Mouse (Mus musculus) CD4-positive helper T cell, adult 2 months (primary cell): ENCODE results near the gene Selenbp1.
"Not testable (repeated sequence)": the region's sequence is repeated elsewhere in the genome, so short reads cannot be mapped to it uniquely, and the experiment has no call there.

Source experiments
- DNase-seq: peaks from one replicate; pipeline ENCODE4 v3.0.0-alpha.2; 2012; ENCODE audit warnings: low read depth, missing footprints, low spot score

Gene Selenbp1

GRCm38 (mm10) chr3:94932279-94932678 is 577 bp upstream of the Selenbp1 start:
- DNase-seq: not testable (repeated sequence)

DNA sequence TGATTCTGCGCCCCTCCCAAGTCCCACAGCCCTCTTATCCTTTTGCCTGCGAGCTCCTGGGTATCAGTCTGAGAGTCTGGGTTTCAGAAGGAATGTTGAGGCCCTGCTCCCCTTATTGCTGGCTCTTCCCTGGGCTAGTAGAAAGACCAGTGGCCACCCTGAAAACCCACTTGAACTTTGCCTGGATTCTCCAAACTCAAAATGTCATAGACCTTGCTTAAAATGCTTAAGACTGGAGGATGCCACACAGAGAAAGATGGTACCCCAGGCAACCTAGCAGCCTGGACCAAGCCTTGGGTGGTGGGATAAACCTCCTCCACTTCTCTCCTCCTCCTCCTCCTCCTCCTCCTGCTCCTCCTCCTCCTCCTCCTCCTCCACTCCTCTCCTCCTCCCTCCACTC is 748 bp downstream of the Selenbp1 start:
- not testable (repeated sequence) for DNase-seq

DNA sequence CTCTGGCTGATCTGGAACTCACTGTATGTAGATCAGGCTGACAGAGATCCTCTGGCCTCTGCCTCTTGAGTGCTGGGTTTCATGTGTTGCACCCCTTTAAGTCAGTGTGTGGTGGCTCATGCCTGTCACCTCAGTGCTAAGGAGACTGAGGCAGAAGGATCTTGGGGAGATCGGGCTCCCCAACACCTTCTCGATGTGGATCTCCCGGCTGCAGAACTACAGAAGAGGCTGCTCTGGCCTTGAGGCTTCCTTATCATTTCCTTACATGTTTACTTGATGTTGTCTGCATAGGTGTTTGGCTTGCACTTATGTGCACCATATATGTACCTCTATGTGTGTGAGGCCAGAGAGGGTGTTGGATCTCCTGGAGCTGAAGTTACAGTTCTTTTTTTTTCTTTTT is 1.7 kb downstream of the Selenbp1 start:
- not testable (repeated sequence) for DNase-seq

- not testable (repeated sequence) for DNase-seq
These were observed 2.5 kb downstream of the Selenbp1 start for GRCm38 (mm10) chr3:94935332-94935731.

DNA sequence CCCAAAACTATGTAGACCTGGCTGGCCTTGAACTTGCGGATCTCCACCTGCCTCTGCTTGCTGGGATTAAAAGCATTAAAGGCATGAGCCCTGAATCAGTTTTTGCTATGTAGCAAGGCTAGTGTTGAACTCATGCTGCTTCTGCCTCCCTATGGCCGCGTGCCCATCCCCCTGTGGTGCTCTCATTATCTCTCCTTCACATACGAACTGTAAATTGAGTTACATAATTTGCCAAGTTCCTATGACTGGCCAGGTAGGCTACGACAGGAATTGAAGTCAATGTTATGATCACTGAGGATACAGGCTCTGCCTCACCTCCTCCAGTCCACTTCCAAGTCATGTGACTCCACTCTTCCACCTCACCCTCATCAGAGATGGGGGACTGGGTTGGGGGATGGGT is 3.3 kb downstream of the Selenbp1 start:
- DNase-seq: not testable (repeated sequence)

DNA sequence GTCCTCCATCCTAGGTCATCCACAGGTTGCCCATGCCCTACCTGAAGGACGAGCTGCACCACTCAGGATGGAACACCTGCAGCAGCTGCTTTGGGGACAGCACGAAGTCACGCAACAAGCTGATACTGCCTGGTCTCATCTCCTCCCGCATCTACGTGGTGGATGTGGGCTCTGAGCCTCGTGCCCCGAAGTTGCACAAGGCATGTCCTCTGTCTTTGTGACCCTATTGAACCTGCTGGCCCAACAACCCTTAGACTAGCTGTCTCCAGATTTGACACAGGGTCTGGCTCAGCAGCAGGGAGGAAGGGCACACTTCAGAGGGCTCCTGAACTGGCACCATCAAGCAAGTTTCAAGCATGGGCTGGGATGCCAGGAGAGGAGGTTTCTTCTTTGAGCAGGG is 4.3 kb downstream of the Selenbp1 start:
- not testable (repeated sequence) for DNase-seq

DNA sequence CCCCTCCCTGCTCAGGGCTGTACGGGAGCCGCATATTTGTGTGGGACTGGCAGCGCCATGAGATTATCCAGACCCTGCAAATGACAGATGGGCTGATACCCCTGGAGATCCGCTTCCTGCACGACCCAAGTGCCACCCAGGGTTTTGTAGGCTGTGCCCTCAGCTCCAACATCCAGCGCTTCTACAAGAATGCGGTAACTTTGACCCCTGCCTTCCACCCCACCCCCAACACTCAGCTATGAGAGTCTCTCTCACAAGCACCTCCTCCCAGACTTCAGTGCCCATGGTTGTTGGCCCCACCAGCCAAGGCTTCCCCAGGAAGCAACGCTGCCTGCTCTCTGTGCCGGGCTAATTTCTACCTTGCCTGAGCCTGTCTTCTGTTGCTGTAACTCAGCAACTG is 7.2 kb downstream of the Selenbp1 start:
- not testable (repeated sequence) for DNase-seq

- DNase-seq: not testable (repeated sequence)
These were observed 9.5 kb downstream of the Selenbp1 start for GRCm38 (mm10) chr3:94942211-94942967.

- not testable (repeated sequence) for DNase-seq
These were observed 10.8 kb downstream of the Selenbp1 start for GRCm38 (mm10) chr3:94943706-94944105.

GRCm38 (mm10) chr3:94948066-94948614 is 15.3 kb downstream of the Selenbp1 start:
- peak; percentile 55 for DNase-seq

DNA sequence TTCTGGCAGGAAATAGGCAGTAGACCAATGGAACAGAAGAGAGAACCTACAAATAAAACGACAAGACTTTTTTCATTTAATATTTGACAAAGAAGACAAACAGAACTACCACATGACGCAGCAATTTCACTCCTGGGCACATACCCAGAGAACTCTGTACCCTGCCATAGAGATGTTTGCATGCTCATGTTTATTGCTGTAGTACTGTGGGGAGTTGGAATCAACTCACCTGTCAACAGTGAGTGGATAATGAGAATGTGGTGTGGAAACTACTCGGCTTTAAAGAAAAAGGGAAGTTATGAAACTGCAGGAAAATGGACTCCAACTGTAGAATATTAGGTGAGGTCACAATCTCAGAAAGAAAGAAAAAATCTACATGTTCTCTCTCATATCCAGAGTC is 16.8 kb downstream of the Selenbp1 start:
- no peak for DNase-seq

DNA sequence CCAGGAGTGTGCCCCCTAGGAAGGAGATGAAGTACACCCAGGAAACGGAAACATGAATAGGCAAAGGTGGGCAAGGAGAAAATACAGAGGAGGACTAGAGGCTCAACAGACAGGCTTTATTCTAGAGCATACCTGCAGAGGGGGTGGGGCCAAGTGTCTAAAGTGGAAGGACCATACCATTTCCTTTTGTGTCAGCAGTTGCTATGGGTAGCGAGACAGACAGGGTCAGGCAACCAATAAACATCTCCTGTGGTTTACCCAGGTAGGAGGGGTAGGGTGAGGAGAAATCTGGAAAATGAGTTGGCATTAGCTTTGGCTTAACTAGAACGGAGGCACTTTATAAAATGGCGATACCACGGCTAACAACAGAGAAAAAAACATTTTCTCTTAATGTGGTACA is 19.9 kb downstream of the Selenbp1 start:
- DNase-seq: peak; percentile 81

DNA sequence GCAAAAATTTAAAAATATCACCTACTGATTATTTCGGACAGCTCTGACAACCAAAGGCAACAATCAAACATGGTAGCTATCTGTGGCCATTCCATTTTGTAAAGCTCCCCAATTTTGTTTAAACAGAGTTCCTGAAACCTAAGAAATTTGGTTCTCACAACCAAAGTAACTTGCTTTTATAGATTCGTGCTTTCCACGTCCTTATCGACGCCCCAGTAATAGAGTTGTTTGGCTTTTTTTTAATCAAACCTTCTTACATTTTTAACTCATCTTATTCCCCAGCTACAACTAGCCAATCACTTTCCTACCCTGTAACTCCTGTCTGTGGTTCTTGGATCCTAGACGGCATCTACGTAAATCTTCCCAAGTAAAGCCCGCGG is 20.5 kb downstream of the Selenbp1 start:
- DNase-seq: no peak

- peak; percentile 98 for DNase-seq
These were observed 21.1 kb downstream of the Selenbp1 start, which contains the start of gene Rfx5 for GRCm38 (mm10) chr3:94953764-94954616. TSS of gene Rfx5 (plus strand) at chr3:94954075.

GRCm38 (mm10) chr3:94958295-94958694 is 25.4 kb downstream of the Selenbp1 start:
- DNase-seq: no peak

GRCm38 (mm10) chr3:94959871-94960270 is 27.0 kb downstream of the Selenbp1 start:
- no peak for DNase-seq

- no peak for DNase-seq
These were observed 27.5 kb downstream of the Selenbp1 start for GRCm38 (mm10) chr3:94960322-94960721.

DNA sequence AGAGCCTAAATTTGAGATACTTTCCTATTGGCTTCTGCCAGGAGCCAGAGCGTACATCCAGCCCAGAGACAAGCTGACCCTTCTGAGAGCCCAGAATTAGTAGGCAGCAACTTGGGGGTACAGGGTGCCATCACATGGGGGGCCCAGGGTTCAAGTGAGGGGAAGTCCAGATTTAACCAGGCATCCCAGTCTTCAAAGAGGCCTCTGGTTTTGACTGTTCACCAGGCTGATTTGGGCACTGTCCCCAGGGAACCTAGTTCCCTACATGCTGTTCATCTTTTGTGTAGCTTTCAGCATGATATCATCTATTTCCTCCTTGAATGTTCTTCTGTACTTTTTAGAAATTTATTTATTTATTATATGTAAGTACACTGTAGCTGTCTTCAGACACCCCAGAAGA is 32.1 kb downstream of the Selenbp1 start:
- DNase-seq: no peak

GRCm38 (mm10) chr3:94965878-94966277 is 33.0 kb downstream of the Selenbp1 start:
- no peak for DNase-seq

- no peak for DNase-seq
These were observed 39.7 kb downstream of the Selenbp1 start for GRCm38 (mm10) chr3:94972552-94972951.

- DNase-seq: no peak
These were observed 40.8 kb downstream of the Selenbp1 start for GRCm38 (mm10) chr3:94973620-94974019.

DNA sequence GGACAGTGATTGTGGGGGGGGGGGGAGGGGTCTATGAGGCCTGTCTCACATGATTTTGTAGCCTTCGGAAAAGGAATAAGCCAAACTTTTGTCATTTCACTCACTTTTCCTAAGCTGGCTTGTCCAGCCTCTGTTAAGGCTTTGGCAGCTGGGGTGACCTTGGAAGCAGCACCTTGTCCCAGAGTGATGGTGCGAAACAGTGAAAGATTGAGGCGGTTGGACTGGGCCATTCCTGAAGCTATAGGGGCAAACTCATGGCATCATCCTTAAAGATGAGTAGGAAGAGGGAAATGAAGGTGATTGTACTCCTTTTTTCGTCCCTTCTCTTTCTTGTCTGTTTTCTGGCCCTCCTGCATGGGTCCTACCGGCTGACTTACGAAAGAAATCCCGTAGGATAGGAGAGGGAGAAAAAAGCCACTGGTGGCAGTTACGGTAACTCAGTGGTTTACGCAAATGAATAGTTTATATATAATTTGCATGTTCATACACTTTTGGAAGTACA is 41.2 kb downstream of the Selenbp1 start:
- no peak for DNase-seq
